Mouse (Mus musculus) ES-Bruce4 (cell line): ENCODE results near the gene Cant1. TPM values are rescaled to one million over a fixed set of nuclear protein-coding genes. Genes with fewer than 3 reads are reported as not detected.
A peak's percentile ranks its signal among the peaks of the same experiment; 100 is the strongest.
"Not testable (repeated sequence)": the region's sequence is repeated elsewhere in the genome, so short reads cannot be mapped to it uniquely, and the experiment has no call there.

Experiments used
- H3K27ac ChIP-seq: 2 replicates; pipeline ENCODE4 v1.5.1; 2012; ENCODE audit warnings: low read length, inconsistent platforms; ENCODE audit not compliant: insufficient read depth
- H3K27me3 ChIP-seq: 2 replicates; pipeline ENCODE4 v1.6.1; 2012; ENCODE audit warnings: mild to moderate bottlenecking, low read length, inconsistent platforms; ENCODE audit not compliant: control insufficient read depth, poor library complexity, insufficient read depth, severe bottlenecking
- H3K36me3 ChIP-seq: 2 replicates; pipeline ENCODE4 v1.6.1; 2012; ENCODE audit warnings: inconsistent platforms, mild to moderate bottlenecking, low read length, moderate library complexity; ENCODE audit not compliant: control insufficient read depth, poor library complexity, insufficient read depth, severe bottlenecking
- H3K4me1 ChIP-seq: one replicate; pipeline ENCODE4 v1.8.1; 2011; ENCODE audit warnings: low read length; ENCODE audit not compliant: control insufficient read depth, insufficient read depth
- H3K4me3 ChIP-seq: 2 replicates; pipeline ENCODE4 v1.5.1; 2011; ENCODE audit warnings: low read depth, mild to moderate bottlenecking, low read length
- H3K9ac ChIP-seq: 2 replicates; pipeline ENCODE4 v1.6.1; 2012; ENCODE audit warnings: low read depth, mild to moderate bottlenecking, inconsistent platforms; ENCODE audit not compliant: poor library complexity, severe bottlenecking
- H3K9me3 ChIP-seq: replicated peaks from 2 replicates; pipeline ENCODE4 v1.6.1; 2012; ENCODE audit warnings: mild to moderate bottlenecking, low read length, inconsistent platforms; ENCODE audit not compliant: control insufficient read depth, poor library complexity, insufficient read depth, severe bottlenecking
- CTCF ChIP-seq: IDR thresholded peaks from one replicate; pipeline ENCODE4 v1.8.1; 2011; ENCODE audit warnings: low read depth, low read length
- EP300 ChIP-seq: IDR thresholded peaks from 2 replicates; pipeline ENCODE4 v1.6.1; 2011; ENCODE audit warnings: low read depth, low read length; ENCODE audit not compliant: insufficient read depth
- POLR2A ChIP-seq: IDR thresholded peaks from one replicate; pipeline ENCODE4 v1.8.1; 2011; ENCODE audit warnings: low read length; ENCODE audit not compliant: insufficient read depth
- polyA plus RNA-seq: library from polyadenylated mRNA; stranded (reverse); fragments of >200 nt; gene quantifications from 2 replicates; pipeline ENCODE4 v1.2.4, GENCODE M21; 2011; ENCODE audit warnings: low read depth; ENCODE audit not compliant: missing spikeins, insufficient read depth, insufficient read length

Cant1 gene
- polyA plus RNA-seq, 1 experiment = 15.4 TPM

DNA sequence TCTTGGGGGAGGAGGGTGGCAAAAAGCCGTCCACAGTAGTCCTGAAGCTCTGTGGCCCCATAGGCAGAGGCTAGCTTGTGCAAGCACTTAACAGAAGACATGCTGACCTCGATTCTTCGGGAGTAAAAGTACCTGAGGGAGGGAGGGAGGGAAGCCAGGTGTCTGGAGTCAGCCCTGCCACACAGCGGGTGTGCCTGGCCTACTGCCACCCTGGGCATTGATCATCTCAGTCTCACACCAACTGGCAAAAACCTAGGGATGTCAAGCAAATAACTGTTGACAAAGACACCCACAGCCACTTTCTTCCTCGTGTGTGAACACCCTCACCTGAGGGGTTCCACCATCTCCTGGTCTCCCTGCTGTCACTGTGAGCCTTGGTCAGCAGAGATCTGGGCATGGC is 24.9 kb downstream of the Cant1 start:
- H3K9ac ChIP-seq = no peak overlapping the region
- H3K27me3 ChIP-seq = no peaks in the 10 kb centered on the region
- H3K36me3 ChIP-seq = no peaks in the 10 kb centered on the region
- no peaks in the 10 kb centered on the region for H3K4me1 ChIP-seq
- no peak overlapping the region for H3K27ac ChIP-seq
- H3K9me3 ChIP-seq = no peaks in the 10 kb centered on the region
- TF ChIP-seq POLR2A = no peak
- no peak overlapping the region for H3K4me3 ChIP-seq

DNA sequence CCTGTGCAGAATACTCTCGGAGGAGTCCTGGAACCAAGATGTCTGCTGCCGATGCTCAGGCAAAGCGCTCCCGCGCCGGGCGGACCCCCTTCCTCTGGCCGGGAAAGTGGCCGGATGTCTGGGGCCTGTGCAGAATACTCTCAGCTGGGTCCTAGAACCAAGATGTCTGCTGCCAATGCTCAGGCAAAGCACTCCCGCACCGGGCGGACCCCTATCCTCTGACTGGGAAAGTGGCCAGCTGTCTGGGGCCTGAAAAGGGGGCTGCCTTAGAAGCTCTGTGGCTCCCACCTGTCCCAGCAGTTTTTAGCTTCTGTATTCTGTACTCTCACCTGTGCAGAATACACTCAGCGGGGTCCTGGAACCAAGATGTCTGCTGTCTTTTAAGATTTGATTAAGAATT is 31.1 kb downstream of the Cant1 start:
- not testable (repeated sequence) for H3K27ac ChIP-seq, H3K9ac ChIP-seq, H3K4me3 ChIP-seq, H3K36me3 ChIP-seq, H3K9me3 ChIP-seq, H3K27me3 ChIP-seq, H3K4me1 ChIP-seq

DNA sequence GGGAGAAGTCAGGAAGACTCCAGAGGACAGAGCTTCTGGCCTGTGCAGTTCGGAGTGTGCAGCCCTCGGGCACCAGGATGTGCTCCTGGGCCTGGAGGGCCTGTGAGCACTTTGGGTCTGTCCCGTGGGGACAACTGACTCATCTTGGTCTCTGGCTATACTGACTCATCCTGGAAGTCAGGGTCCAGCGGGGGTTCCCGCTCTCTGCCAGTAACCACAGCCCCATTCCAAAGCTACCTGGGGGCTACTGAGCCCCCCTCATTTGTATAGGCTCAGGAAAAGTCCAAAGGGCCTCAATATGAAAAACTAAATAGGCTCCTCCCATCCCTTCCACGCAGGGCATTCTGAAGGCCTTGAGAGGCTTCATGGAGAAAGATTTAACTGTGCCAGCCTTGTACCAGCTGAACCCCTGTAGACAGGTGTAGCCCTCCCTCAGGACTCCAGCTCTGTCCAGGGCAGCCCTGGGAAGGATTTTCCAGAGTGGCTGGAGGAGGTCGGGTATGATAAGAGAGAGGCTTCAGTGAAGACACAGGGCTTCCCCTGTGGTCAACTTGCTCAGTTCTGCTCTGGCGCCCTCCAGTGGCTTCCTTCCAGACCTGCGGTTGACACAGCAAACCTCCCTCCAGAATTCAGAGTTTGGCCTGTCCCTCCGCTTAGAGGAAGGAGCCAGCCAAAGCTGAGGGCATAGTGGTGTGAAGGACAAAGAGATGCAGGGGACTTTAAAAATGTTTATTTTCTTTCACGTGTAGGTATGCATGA is 39.5 kb downstream of the Cant1 start:
- H3K4me3 ChIP-seq = no peak overlapping the region
- TF ChIP-seq EP300 (no peak), CTCF (peak; percentile 94)
- H3K27ac ChIP-seq = no peak overlapping the region
- H3K27me3 ChIP-seq = no peaks in the 10 kb centered on the region
- H3K36me3 ChIP-seq = no peaks in the 10 kb centered on the region
- H3K9ac ChIP-seq = no peak overlapping the region
- H3K4me1 ChIP-seq = no peaks in the 10 kb centered on the region
- H3K9me3 ChIP-seq = no peaks in the 10 kb centered on the region

DNA sequence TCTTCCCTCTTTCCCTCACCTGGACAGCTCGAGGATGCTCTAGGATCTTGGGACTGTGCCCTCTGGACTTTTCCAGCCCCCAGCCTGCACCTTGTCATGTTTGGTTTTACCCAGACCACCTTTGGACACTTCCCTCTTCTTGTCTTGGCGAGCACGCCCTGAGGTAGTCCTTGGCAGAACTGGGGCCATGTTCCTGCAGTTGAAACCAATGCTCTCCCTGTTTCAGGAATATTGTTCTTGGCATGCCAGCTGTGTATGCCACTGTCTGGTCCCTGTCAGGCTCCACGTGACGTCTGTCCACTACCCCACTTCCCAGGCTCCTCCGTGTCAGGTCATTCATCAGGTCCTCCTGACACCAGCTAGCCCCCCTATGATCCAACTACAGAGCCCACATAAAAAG is 40.2 kb downstream of the Cant1 start:
- Histone ChIP-seq H3K4me1 (no peaks in the 10 kb centered on the region), H3K27me3 (no peaks in the 10 kb centered on the region), H3K27ac (no peak overlapping the region), H3K9me3 (no peaks in the 10 kb centered on the region), H3K36me3 (no peaks in the 10 kb centered on the region), H3K9ac (no peak overlapping the region), H3K4me3 (no peak overlapping the region)
- no peak for TF ChIP-seq POLR2A
- TF ChIP-seq CTCF = no peak
- no peak for TF ChIP-seq EP300

DNA sequence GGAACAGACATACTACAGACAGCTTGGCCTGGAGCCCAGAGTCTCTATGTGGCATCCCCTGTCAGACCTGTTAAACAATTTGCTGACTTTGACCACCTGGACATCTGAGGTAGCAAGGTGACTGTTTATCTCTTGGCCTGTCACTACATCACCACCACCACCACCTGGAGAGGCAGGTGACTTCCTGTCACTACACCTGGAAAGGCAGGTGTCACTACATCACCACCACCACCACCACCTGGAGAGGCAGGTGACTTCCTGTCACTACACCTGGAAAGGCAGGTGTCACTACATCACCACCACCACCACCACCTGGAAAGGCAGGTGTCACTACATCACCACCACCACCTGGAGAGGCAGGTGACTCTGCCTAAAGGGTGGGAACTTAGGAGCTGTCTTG is 42.6 kb downstream of the Cant1 start:
- H3K9ac ChIP-seq, H3K9me3 ChIP-seq, H3K4me3 ChIP-seq, H3K36me3 ChIP-seq, H3K27me3 ChIP-seq, H3K4me1 ChIP-seq, H3K27ac ChIP-seq: not testable (repeated sequence)

DNA sequence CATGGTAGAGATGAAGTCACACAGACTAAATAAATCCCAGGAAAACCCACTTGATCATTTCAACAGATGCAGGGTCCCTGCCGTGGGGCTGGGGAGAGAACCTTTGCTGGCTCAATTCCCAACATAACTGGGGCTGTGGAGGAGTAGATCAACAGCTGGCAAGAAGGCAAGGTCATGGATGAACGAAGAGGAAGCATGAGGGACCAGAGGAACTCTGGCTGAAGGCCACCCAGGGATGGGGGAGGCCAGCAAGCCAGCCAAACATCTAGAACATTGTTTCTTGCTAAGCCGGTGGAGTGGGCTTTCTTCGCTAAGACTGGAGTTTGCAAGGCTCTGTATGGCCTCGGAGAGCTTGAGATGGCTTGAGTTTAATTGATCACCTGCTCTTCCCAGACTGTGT is 43.0 kb downstream of the Cant1 start:
- Histone ChIP-seq H3K9ac (no peak overlapping the region), H3K27ac (no peak overlapping the region), H3K4me1 (no peaks in the 10 kb centered on the region), H3K36me3 (no peaks in the 10 kb centered on the region), H3K4me3 (no peak overlapping the region), H3K27me3 (no peaks in the 10 kb centered on the region), H3K9me3 (no peaks in the 10 kb centered on the region)
- TF ChIP-seq EP300 = no peak
- TF ChIP-seq POLR2A = no peak
- TF ChIP-seq CTCF = no peak

DNA sequence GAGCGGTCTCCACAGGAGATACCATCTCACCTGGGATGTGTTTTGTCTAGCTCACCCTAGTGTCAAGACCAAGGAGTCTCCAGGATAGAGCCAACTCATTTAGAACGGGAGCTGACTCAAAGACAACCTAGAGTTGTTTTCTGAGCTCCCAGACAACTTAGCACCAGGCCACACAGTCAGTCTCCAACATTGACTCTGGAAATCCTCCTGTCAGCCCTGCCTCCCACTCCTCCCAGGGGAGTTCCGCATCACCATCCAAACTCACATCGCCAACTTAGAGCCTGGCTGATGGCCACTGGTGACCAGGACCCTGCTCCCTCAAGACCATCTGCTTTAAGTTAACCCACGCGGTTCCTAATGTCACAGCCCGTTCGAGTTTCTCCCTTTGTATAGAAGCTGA is 43.4 kb downstream of the Cant1 start:
- H3K9ac ChIP-seq = no peak overlapping the region

More for the DNA sequence above, 43.4 kb downstream of the Cant1 start:
- Histone ChIP-seq H3K4me1 (no peaks in the 10 kb centered on the region), H3K27me3 (no peaks in the 10 kb centered on the region), H3K27ac (no peak overlapping the region), H3K9me3 (no peaks in the 10 kb centered on the region), H3K4me3 (no peak overlapping the region), H3K36me3 (no peaks in the 10 kb centered on the region)
- TF ChIP-seq EP300 (no peak), CTCF (no peak), POLR2A (no peak)
